Mouse (Mus musculus) erythroblast, embryonic 14.5 days (primary cell): Measurements from ENCODE around the gene Rsad1. TPM values are rescaled to one million over a fixed set of nuclear protein-coding genes. Genes with fewer than 3 reads are reported as not detected.

ENCODE experiments used
- H3K27me3 ChIP-seq: 2 replicates; pipeline ENCODE4 v1.6.1; 2012; ENCODE audit warnings: inconsistent platforms; ENCODE audit not compliant: control insufficient read depth
- H3K36me3 ChIP-seq: 2 replicates; pipeline ENCODE4 v1.6.1; 2012; ENCODE audit warnings: mild to moderate bottlenecking, inconsistent platforms; ENCODE audit not compliant: control insufficient read depth
- H3K4me1 ChIP-seq: 2 replicates; pipeline ENCODE4 v1.6.1; 2012; ENCODE audit warnings: inconsistent platforms; ENCODE audit not compliant: control insufficient read depth
- H3K4me3 ChIP-seq: replicated peaks from 2 replicates; pipeline ENCODE3; 2012; ENCODE audit warnings: moderate library complexity, mild to moderate bottlenecking, inconsistent platforms
- H3K9me3 ChIP-seq: 2 replicates; pipeline ENCODE4 v1.6.1; 2012; ENCODE audit warnings: low read length, inconsistent platforms, mixed read lengths; ENCODE audit not compliant: control insufficient read depth
- GATA1 ChIP-seq: IDR thresholded peaks from 2 replicates; pipeline ENCODE4 v1.6.1; 2012; ENCODE audit warnings: low read length, inconsistent platforms, mixed read lengths
- TAL1 ChIP-seq: IDR thresholded peaks from 3 replicates; pipeline ENCODE4 v1.6.1; 2012; ENCODE audit warnings: low read length, inconsistent platforms, mixed read lengths
- polyA plus RNA-seq: library from polyadenylated mRNA; stranded (reverse); fragments of >175 nt; gene quantifications from 2 replicates; pipeline ENCODE4 v1.2.3, GENCODE M21; 2012

Gene Rsad1
- polyA plus RNA-seq, 1 experiment = not detected

GRCm38 (mm10) chr11:94500362-94500761 is 48.7 kb downstream of the Rsad1 start:
- TF ChIP-seq GATA1 (no peak), TAL1 (no peak)
- H3K4me1 ChIP-seq = no peaks in the 10 kb centered on the region
- H3K9me3 ChIP-seq = no peaks in the 10 kb centered on the region
- H3K4me3 ChIP-seq = no peak overlapping the region
- H3K36me3 ChIP-seq = no peaks in the 10 kb centered on the region
- peaks cover 53% of the 10 kb centered on the region for H3K27me3 ChIP-seq

GRCm38 (mm10) chr11:94499661-94500152 is 49.3 kb downstream of the Rsad1 start, which contains the start of gene Epn3:
Gene Epn3, minus strand, starts transcription at chr11:94499974.
- Histone ChIP-seq H3K4me3 (no peak within 1 kb of the TSS), H3K36me3 (no peaks in the 10 kb centered on the region), H3K27me3 (peaks cover 53% of the 10 kb centered on the region), H3K4me1 (no peaks in the 10 kb centered on the region), H3K9me3 (no peaks in the 10 kb centered on the region)
- TF ChIP-seq GATA1 = no peak
- no peak for TF ChIP-seq TAL1

GRCm38 (mm10) chr11:94499035-94499434 is 50.0 kb downstream of the Rsad1 start:
- no peak for TF ChIP-seq TAL1
- no peak for TF ChIP-seq GATA1
- no peaks in the 10 kb centered on the region for H3K4me1 ChIP-seq
- no peak overlapping the region for H3K4me3 ChIP-seq
- no peaks in the 10 kb centered on the region for H3K36me3 ChIP-seq
- H3K9me3 ChIP-seq = no peaks in the 10 kb centered on the region
- H3K27me3 ChIP-seq = peaks cover 54% of the 10 kb centered on the region

GRCm38 (mm10) chr11:94498093-94498996 is 50.7 kb downstream of the Rsad1 start:
- Histone ChIP-seq H3K36me3 (no peaks in the 10 kb centered on the region), H3K4me3 (no peak overlapping the region), H3K27me3 (peaks cover 55% of the 10 kb centered on the region), H3K4me1 (no peaks in the 10 kb centered on the region), H3K9me3 (no peaks in the 10 kb centered on the region)
- TF ChIP-seq TAL1 (no peak), GATA1 (no peak)

GRCm38 (mm10) chr11:94495415-94495814 is 53.6 kb downstream of the Rsad1 start:
- Histone ChIP-seq H3K36me3 (no peaks in the 10 kb centered on the region), H3K27me3 (peaks cover 62% of the 10 kb centered on the region), H3K4me1 (no peaks in the 10 kb centered on the region; the same call in 1 of the 2 replicates), H3K4me3 (no peak overlapping the region), H3K9me3 (no peaks in the 10 kb centered on the region)
- no peak for TF ChIP-seq GATA1
- no peak for TF ChIP-seq TAL1

GRCm38 (mm10) chr11:94491749-94492099 is 57.3 kb downstream of the Rsad1 start:
- no peak overlapping the region for H3K4me3 ChIP-seq
- TF ChIP-seq TAL1 = no peak
- H3K36me3 ChIP-seq = no peaks in the 10 kb centered on the region
- peaks cover 51% of the 10 kb centered on the region for H3K27me3 ChIP-seq
- no peaks in the 10 kb centered on the region for H3K9me3 ChIP-seq
- H3K4me1 ChIP-seq = no peaks in the 10 kb centered on the region; the same call in 1 of the 2 replicates

GRCm38 (mm10) chr11:94491035-94491748 is 57.9 kb downstream of the Rsad1 start:
- Histone ChIP-seq H3K36me3 (no peaks in the 10 kb centered on the region), H3K4me1 (no peaks in the 10 kb centered on the region; the same call in 1 of the 2 replicates), H3K4me3 (peak overlapping the region; percentile 15), H3K27me3 (peaks cover 54% of the 10 kb centered on the region), H3K9me3 (no peaks in the 10 kb centered on the region)
- TF ChIP-seq TAL1 (no peak), GATA1 (no peak)

Other genes with a start within 250 kb of the Rsad1 start
- 3.7 and 5.2 TPM in 2 replicates for gene Luc7l3, start 227.3 kb downstream of the Rsad1 start, polyA plus RNA-seq
- 7.4 and 9.9 TPM in 2 replicates for gene Ankrd40, start 221.3 kb downstream of the Rsad1 start, polyA plus RNA-seq
- 0.18 and 0.55 TPM in 2 replicates for gene Abcc3, start 156.3 kb downstream of the Rsad1 start, polyA plus RNA-seq
- 10.3 and 14.4 TPM in 2 replicates for gene Cacna1g, start 75.1 kb downstream of the Rsad1 start, polyA plus RNA-seq
- not detected in 2 replicates for gene Spata20, start 63.1 kb downstream of the Rsad1 start, polyA plus RNA-seq
- gene Epn3, start 49.3 kb downstream of the Rsad1 start, polyA plus RNA-seq = not detected in 2 replicates
- gene Mycbpap, start 27.5 kb downstream of the Rsad1 start, polyA plus RNA-seq = not detected in 2 replicates
- not detected in 2 replicates for gene Chad, start 15.8 kb upstream of the Rsad1 start, polyA plus RNA-seq
- 0.06 and 0.09 TPM in 2 replicates for gene Acsf2, start 52.6 kb upstream of the Rsad1 start, polyA plus RNA-seq
- gene Lrrc59, start 80.5 kb upstream of the Rsad1 start, polyA plus RNA-seq = 4.9 and 6.1 TPM in 2 replicates
- 10.9 and 14.7 TPM in 2 replicates for gene Mrpl27, start 104.5 kb upstream of the Rsad1 start, polyA plus RNA-seq
- gene Eme1, start 104.7 kb upstream of the Rsad1 start, polyA plus RNA-seq = 0.99 and 1.4 TPM in 2 replicates
- gene Xylt2, start 128.3 kb upstream of the Rsad1 start, polyA plus RNA-seq = 0.33 and 0.37 TPM in 2 replicates
- 0.02 TPM in 1 of 2 replicates, not detected in the other for gene Gm11541, start 155.2 kb upstream of the Rsad1 start, polyA plus RNA-seq
- 0.07 TPM in 1 of 2 replicates, not detected in the other for gene Cdc34b, start 192.5 kb upstream of the Rsad1 start, polyA plus RNA-seq
- not detected in 2 replicates for gene Tmem92, start 233.4 kb upstream of the Rsad1 start, polyA plus RNA-seq